Mouse (Mus musculus) c-Kit-negative CD71-positive TER-119-positive erythroid progenitor cells, embryonic 14.5 days (primary cell): ENCODE results near the gene Birc2.
"Not testable (repeated sequence)": the region's sequence is repeated elsewhere in the genome, so short reads cannot be mapped to it uniquely, and the experiment has no call there.

Experiments
- DNase-seq: peaks from one replicate; pipeline ENCODE4 v3.0.0-alpha.2; 2013; ENCODE audit warnings: low read depth, low spot score

The Birc2 gene

DNA sequence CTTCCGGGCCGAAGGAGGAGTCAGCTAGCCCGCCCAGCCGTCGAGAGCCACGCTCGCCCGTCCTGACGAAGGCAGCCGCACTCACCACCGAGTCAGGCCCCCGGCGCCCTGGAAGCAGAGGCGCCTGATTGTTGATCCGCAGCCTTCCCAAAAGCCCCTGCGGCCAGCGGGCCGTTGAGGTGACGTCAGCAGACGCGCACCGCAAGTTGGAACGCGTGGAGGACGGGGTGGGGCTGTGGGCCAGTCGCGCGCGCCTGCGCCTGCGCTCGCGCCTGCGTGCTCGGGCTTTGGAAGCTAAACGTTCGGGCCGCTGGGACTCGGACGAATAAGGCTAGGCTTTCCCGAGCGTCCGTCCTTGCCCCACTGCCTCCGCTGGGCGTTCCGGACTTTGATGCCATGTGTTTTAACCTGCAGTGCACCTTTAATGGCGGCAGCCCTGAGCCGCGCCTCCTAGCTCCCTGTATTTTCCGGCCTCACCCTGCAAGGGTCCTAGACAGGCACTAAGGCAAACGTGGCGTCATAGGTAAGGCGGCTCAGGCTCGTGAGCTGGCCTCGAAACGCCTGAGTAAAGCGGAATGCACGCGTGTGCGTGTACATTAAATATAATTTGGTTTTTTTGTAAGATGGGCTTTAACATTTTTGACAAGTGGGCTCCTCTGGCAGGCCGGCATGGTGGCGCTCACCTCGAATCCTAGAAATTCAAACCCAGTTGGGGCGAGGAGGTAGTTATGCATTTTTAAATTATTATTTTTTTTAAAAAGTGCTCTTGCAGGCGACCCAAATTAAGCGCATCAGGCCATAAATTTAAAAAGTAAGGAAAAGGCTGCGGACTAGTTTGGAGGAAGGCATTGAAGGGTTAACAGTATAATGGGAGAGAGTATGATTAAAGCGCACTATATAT is at the start of gene Birc2:
Birc2 (minus strand) TSS at position 160 of the 901 bp plus-strand sequence.
- peak; percentile 89 for DNase-seq

DNA sequence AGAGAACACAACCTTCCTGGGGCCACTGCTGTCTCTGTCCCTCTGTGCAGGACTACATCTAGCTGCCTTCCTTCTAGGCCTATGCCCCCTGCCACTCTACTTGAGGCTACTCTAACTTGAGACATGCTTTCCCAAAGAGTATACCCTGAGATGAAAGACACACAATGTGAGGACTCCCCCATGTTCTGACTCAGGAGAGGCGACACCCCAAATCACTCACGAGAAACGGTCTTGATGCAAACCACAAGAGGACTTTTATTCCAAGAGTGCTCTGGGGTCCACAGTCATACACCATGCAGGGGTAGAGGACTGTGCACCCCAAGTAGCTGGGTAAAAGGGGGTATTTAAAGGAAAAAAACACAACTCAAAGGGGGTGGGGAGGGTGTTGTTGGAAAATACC is 47.5 kb upstream of the Birc2 start:
- DNase-seq, result no peak

DNA sequence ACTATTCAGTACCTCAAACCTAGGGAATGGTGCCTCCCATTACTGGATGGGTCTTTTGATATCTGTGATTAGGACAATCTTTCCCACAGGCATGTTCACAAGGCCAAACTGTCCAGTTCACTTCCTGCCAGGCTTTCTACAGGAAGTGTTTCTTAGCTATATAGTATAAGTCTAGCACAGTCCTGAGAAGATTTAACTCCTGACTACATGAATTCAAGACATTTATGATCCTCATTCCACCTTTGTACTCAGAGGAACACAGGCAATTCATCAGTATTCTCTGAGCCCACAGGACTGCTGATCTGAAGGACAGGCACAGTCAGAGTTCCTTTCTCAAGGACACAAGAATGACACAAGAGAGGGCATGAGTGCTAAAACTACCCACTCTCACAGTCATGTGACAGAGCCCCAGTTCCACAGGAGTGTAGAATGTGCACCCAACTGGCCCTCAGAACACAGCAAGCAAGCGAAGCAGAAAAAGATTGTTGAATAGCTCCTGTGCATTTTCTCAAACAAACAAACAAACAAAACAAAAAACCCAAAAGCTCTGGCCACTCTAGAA is 45.5 kb upstream of the Birc2 start:
- no peak for DNase-seq

DNA sequence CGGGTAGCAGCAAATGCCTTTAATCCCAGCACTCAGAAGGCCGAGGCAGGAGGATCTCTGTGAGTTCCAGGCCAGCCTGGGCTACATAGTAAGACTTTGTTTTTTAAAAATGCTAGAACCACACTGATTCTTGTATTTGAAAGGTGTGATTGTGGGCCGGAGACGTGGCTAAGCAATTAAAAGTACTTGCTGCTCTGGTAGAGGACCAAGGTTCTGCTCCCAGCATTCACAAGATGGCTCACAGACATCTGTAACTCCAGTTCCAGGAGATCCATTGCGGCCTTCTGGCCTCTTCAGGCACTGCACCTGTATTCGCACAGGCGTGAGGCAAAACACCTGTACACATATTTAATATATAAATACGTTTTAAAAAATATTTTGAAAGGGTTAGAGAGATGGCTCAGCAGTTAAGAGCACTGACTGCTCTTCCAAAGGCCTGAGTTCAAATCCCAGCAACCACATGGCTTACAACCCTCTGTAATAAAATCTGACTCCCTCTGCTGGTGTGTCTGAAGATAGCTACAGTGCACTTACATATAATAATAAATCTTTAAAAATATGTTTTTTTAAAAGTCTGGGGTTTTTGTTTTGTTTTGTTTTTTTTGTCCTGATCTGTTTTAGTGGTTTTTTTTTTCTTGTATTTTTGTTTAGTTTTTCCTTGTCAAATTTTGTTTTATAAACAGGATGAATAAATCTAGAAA is 36.8 kb upstream of the Birc2 start:
- DNase-seq, result no peak

GRCm38 (mm10) chr9:7872775-7873439 is 36.0 kb upstream of the Birc2 start, which contains the start of gene Birc3:
Gene Birc3 (minus strand): TSS chr9:7873186.
- peak; percentile 42 for DNase-seq

GRCm38 (mm10) chr9:7872044-7872774 is 35.3 kb upstream of the Birc2 start:
- DNase-seq, result no peak

DNA sequence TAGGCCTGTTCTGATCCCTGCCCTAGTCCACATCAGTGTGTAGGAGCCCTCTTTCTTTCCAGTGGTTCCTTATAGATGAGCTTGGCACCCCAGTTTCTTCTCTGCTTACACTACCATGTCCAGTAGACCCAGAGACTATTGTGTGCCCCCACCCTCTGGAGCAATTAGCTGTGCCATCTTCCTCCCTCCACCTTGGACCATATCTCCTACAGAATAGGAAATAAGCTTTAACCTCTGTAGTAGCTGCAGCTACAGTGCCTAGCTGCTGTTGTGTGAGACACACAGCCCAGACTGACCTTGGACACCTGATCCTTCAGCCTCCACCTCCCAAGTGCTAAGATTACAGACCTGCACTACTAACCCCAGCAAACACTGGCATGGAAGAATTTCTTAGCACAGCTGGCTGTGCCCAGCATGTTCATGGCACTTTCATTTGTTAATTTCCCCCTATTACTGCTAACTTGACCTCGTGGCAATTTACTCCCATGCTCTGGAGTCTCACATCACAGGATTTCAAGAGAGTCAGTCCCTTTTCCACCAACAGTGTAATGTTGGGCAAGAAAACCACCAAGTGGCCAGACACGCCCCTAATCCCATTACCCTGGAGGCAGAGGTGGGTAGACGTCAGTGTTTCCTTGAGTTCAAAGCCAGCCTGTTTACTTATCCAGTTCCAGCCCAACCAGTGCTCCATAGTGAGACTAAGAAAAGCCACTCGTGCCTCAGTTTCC is 34.6 kb upstream of the Birc2 start:
- no peak for DNase-seq

- no peak for DNase-seq
These were observed 33.9 kb upstream of the Birc2 start for GRCm38 (mm10) chr9:7870556-7871315.

GRCm38 (mm10) chr9:7868838-7869491 is 32.1 kb upstream of the Birc2 start:
- no peak for DNase-seq

- no peak for DNase-seq
These were observed 31.1 kb upstream of the Birc2 start for GRCm38 (mm10) chr9:7867981-7868380.

DNA sequence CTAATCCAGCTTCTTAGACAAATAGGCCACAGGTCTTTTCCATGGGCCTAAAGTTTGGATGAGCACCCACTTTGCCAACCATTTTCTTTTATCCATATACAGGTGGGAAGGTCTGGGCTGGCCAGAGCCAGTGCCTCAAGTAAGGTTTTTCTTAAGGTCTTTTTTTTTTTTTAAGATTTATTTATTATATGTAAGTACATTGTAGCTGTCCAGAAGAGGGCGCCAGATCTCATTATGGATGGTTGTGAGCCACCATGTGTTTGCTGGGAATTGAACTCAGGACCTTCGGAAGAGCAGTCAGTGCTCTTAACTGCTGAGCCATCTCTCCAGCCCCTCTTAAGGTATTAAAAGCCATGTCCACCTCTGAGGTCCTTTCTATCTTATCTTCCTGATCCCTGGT is 30.1 kb upstream of the Birc2 start:
- peak; percentile 13 for DNase-seq

GRCm38 (mm10) chr9:7860976-7861375 is 24.1 kb upstream of the Birc2 start:
- no peak for DNase-seq

DNA sequence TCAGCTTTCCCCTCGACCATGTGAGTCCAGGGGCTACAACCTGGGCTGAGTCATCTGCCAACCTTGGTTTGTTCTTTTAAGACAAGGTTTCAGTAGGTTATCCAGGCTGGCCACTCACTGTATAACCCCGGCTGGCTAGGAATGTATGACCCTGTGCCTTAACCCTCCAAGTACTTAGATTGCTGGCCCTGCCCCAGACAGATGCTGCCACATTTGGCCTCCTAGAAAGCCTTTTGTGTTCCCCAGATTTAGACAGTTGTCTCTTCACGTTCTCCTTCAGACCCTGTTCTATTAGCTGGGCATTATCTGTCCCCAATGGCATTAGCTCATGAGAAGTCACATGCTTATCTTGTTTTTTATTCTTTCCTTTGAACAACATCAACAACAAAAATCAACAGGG is 19.0 kb upstream of the Birc2 start:
- no peak for DNase-seq

- DNase-seq, result no peak
These were observed 18.5 kb upstream of the Birc2 start for GRCm38 (mm10) chr9:7855374-7855773.

DNA sequence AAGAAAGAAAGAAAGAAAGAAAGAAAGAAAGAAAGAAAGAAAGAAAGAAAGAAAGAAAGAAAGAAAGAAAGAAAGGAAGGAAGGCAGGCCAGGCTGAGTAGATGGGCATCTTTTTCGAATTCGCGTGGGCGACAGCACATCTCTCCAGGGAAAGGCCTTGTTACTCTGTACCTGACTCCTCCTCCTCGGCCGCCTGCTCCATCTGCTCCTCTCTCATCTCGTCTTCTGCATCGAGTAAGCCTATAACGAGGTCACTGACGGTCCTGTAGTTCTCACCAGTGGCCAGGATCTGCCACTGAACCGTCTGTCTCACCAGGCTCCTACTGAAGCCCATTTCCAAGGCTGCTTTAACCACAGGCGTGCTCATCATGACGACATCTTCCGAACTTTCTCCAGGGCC is 17.3 kb upstream of the Birc2 start:
- not testable (repeated sequence) for DNase-seq

GRCm38 (mm10) chr9:7852346-7853230 is 15.7 kb upstream of the Birc2 start:
- no peak for DNase-seq

DNA sequence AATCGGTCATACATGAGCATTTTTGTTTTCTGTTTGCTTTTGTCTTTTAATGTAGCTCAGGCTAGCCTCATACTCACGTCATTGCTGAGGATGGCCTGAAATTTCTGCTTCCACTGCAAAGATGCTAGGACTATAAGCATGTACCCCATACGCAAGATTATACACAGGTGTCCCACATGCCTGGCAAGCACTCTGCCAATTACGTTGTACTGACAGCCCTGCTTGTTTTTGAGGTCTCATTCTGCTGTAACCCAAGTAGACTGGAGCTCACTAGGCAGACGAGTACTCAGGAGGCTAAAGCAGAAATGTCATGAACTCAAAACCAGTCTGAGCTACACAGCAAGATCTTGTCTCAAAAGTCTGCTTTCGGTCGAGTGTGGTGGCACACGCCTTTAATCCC is 15.0 kb upstream of the Birc2 start:
- DNase-seq, result no peak

- DNase-seq, result no peak
These were observed 11.3 kb upstream of the Birc2 start for GRCm38 (mm10) chr9:7848191-7848590.
